In the genomic region with DNA sequence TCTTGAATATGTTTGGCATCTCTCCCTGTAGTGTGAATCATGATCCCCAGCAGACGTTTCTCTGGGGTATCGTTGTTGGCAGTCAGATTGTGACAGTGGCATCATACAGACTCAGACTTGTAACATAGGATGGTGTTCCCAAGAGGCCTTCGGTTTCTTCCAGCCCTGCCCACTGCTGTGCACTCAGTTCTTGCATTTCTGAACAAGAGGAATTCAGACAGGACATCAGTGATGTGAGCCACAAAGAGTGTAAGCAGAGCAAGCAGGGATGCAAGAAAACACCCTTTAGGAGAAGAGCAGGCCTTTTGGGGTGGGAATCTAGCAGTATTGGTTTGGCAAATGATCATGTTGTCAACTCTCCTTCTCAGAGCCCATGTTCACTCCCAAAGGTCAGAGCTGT, we compare ENCODE assay signal across 26 mouse cellular contexts.
"Had no signal": no experiment of that assay in that cellular context is flagged by ENCODE, and none has a peak within 500 bp of the region (broad histone marks: within the 10 kb centered on the region; RNA-seq: fewer than 3 reads in every experiment).

No protein-coding gene starts in this region.

- H3K27ac ChIP-seq: gastrocnemius, adult 2 months; heart, adult 2 months; heart, embryonic 13.5 days; heart, embryonic 15.5 days; hindbrain, embryonic 10.5 days; hindbrain, embryonic 12.5 days; hindbrain, embryonic 14.5 days; intestine, embryonic 15.5 days; limb, embryonic 13.5 days; limb, embryonic 15.5 days; liver, embryonic 12.5 days; liver, embryonic 14.5 days had no signal

- H3K4me1 ChIP-seq: heart, embryonic 15.5 days; intestine, embryonic 15.5 days; limb, embryonic 13.5 days; limb, embryonic 15.5 days; liver, embryonic 12.5 days had no signal

- H3K9me3 ChIP-seq: heart, embryonic 13.5 days; heart, embryonic 15.5 days; hindbrain, embryonic 10.5 days; hindbrain, embryonic 12.5 days; intestine, embryonic 15.5 days; limb, embryonic 13.5 days; limb, embryonic 15.5 days; liver, embryonic 12.5 days had no signal

- H3K27me3 ChIP-seq: heart, embryonic 13.5 days; heart, embryonic 15.5 days; hindbrain, embryonic 12.5 days; intestine, embryonic 15.5 days; limb, embryonic 13.5 days; limb, embryonic 15.5 days; liver, embryonic 12.5 days had no signal

- H3K4me2 ChIP-seq: heart, embryonic 11.5 days; heart, embryonic 13.5 days; heart, embryonic 15.5 days; hindbrain, embryonic 12.5 days; hindbrain, embryonic 14.5 days; intestine, embryonic 15.5 days; limb, embryonic 13.5 days; limb, embryonic 15.5 days; liver, embryonic 12.5 days had no signal

- H3K4me3 ChIP-seq: gastrocnemius, adult 2 months; heart, adult 2 months; heart, embryonic 13.5 days; heart, embryonic 15.5 days; hindbrain, embryonic 10.5 days; hindbrain, embryonic 12.5 days; intestine, embryonic 15.5 days; limb, embryonic 13.5 days; limb, embryonic 15.5 days; liver, embryonic 12.5 days had no signal

- H3K36me3 ChIP-seq: heart, embryonic 13.5 days; heart, embryonic 15.5 days; hindbrain, embryonic 10.5 days; hindbrain, embryonic 12.5 days; intestine, embryonic 15.5 days; limb, embryonic 13.5 days; limb, embryonic 15.5 days; liver, embryonic 12.5 days had no signal

- DNase-seq: gastrocnemius, adult 2 months; gastrocnemius, postnatal 10 days; gastrocnemius, postnatal 25 days; heart, adult 2 months; heart, postnatal 14 days; heart, postnatal 4 days; kidney, adult 11 months; kidney, adult 2 months; kidney, postnatal 36 days; layer of hippocampus, adult 9-11 months; layer of hippocampus, postnatal 36 days; left cerebral cortex, postnatal 4 days; lung, adult 18-20 months had no signal

- H3K9ac ChIP-seq: heart, embryonic 13.5 days; heart, embryonic 15.5 days; hindbrain, embryonic 12.5 days; hindbrain, embryonic 14.5 days; intestine, embryonic 15.5 days; limb, embryonic 13.5 days; limb, embryonic 15.5 days; liver, embryonic 12.5 days; liver, embryonic 14.5 days had no signal

- ATAC-seq: hindbrain, embryonic 16.5 days; inflammation-experienced regulatory T-cells, adult 6 months; intestine, embryonic 15.5 days; liver, embryonic 12.5 days had no signal
